Mouse (Mus musculus): Measurements from ENCODE around the gene Syne1. TPM values are rescaled to one million over a fixed set of nuclear protein-coding genes. Genes with fewer than 3 reads are reported as not detected.
A peak's percentile ranks its signal among the peaks of the same experiment; 100 is the strongest.

Gene Syne1
- total RNA-seq, 2 experiments from 2014 or later, result 69.0 to 103 TPM

GRCm38 (mm10) chr10:5522276-5522675 lies 29.0 kb downstream of the Syne1 start:
- no peak for ATAC-seq (ENCODE audit: poor library complexity, severe bottlenecking)

GRCm38 (mm10) chr10:5520695-5521094 lies 30.6 kb downstream of the Syne1 start:
- no peak for ATAC-seq (ENCODE audit: poor library complexity, severe bottlenecking)

GRCm38 (mm10) chr10:5515330-5515729 lies 36.0 kb downstream of the Syne1 start:
- peak; percentile 53 for ATAC-seq (ENCODE audit: poor library complexity, severe bottlenecking)

GRCm38 (mm10) chr10:5514134-5514533 lies 37.1 kb downstream of the Syne1 start:
- peak; percentile 76 for ATAC-seq (ENCODE audit: poor library complexity, severe bottlenecking)

GRCm38 (mm10) chr10:5512285-5512684 lies 39.0 kb downstream of the Syne1 start:
- no peak for ATAC-seq (ENCODE audit: poor library complexity, severe bottlenecking)

GRCm38 (mm10) chr10:5511403-5511802 lies 39.9 kb downstream of the Syne1 start:
- ATAC-seq (ENCODE audit: poor library complexity, severe bottlenecking), result no peak

GRCm38 (mm10) chr10:5507478-5507877 lies 43.8 kb downstream of the Syne1 start:
- no peak for ATAC-seq (ENCODE audit: poor library complexity, severe bottlenecking)

GRCm38 (mm10) chr10:5504761-5505160 lies 46.5 kb downstream of the Syne1 start:
- no peak for ATAC-seq (ENCODE audit: poor library complexity, severe bottlenecking)

GRCm38 (mm10) chr10:5503909-5504308 lies 47.4 kb downstream of the Syne1 start:
- ATAC-seq (ENCODE audit: poor library complexity, severe bottlenecking), result no peak

GRCm38 (mm10) chr10:5499684-5500369 lies 51.5 kb downstream of the Syne1 start:
- ATAC-seq (ENCODE audit: poor library complexity, severe bottlenecking), result peak; percentile 97

- ATAC-seq (ENCODE audit: poor library complexity, severe bottlenecking), result no peak
These were observed 53.4 kb downstream of the Syne1 start for GRCm38 (mm10) chr10:5497859-5498258.

GRCm38 (mm10) chr10:5491050-5491449 lies 60.2 kb downstream of the Syne1 start:
- no peak for ATAC-seq (ENCODE audit: poor library complexity, severe bottlenecking)

- 0 out of 2 replicates have a peak, but pooled peaks have one; percentile 47 for ATAC-seq (ENCODE audit: poor library complexity, severe bottlenecking)
These were observed 61.3 kb downstream of the Syne1 start for GRCm38 (mm10) chr10:5490029-5490428.

- ATAC-seq (ENCODE audit: poor library complexity, severe bottlenecking), result peak; percentile 63
These were observed 63.2 kb downstream of the Syne1 start for GRCm38 (mm10) chr10:5488097-5488496.

GRCm38 (mm10) chr10:5480552-5481550 lies 70.4 kb downstream of the Syne1 start:
- ATAC-seq (ENCODE audit: poor library complexity, severe bottlenecking), result no peak

- peak; percentile 75 for ATAC-seq (ENCODE audit: poor library complexity, severe bottlenecking)
These were observed 71.2 kb downstream of the Syne1 start for GRCm38 (mm10) chr10:5480097-5480496.

- ATAC-seq (ENCODE audit: poor library complexity, severe bottlenecking), result no peak
These were observed 82.6 kb downstream of the Syne1 start for GRCm38 (mm10) chr10:5468638-5469037.

GRCm38 (mm10) chr10:5453830-5454229 lies 97.5 kb downstream of the Syne1 start:
- no peak for ATAC-seq (ENCODE audit: poor library complexity, severe bottlenecking)

- no peak for ATAC-seq (ENCODE audit: poor library complexity, severe bottlenecking)
These were observed 101.3 kb downstream of the Syne1 start for GRCm38 (mm10) chr10:5449944-5450343.

GRCm38 (mm10) chr10:5447950-5448716 lies 103.1 kb downstream of the Syne1 start:
- no peak for ATAC-seq (ENCODE audit: poor library complexity, severe bottlenecking)

GRCm38 (mm10) chr10:5445313-5445712 lies 106.0 kb downstream of the Syne1 start:
- ATAC-seq (ENCODE audit: poor library complexity, severe bottlenecking), result no peak
